Mouse (Mus musculus) frontal cortex, postnatal 36 days (tissue): ENCODE results near the gene Cacnb3.
A peak's percentile ranks its signal among the peaks of the same experiment; 100 is the strongest.
"Not testable (repeated sequence)": the region's sequence is repeated elsewhere in the genome, so short reads cannot be mapped to it uniquely, and the experiment has no call there.

ENCODE experiments used
- DNase-seq, 2 experiments: peaks; one replicate each; pipeline ENCODE4 v3.0.0; 2022; ENCODE audit warnings: low spot score in 2 of 2

The Cacnb3 gene

DNA sequence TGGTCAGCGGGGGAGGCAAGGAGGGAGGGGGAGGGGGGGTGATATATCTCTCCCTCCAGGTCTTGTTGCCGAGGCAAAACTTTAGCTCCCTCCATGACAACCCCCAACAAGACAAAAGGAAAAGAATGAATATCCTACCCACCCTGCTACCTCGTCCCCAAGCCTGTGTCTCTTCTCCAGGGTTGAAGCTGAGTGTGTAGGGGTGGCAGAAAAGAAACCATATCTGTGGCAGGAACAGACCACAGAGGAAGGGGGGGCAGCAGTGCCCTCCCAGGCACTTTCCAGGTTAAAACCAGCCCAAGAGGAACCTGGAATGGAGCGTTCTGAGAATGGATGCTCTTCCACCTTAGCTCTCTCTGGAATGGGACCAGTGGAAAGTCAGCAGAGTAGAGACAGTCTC lies at the start of gene Cacnb3:
Cacnb3 (plus strand) TSS at position 301 of the 400 bp plus-strand sequence.
- DNase-seq = no peak

DNA sequence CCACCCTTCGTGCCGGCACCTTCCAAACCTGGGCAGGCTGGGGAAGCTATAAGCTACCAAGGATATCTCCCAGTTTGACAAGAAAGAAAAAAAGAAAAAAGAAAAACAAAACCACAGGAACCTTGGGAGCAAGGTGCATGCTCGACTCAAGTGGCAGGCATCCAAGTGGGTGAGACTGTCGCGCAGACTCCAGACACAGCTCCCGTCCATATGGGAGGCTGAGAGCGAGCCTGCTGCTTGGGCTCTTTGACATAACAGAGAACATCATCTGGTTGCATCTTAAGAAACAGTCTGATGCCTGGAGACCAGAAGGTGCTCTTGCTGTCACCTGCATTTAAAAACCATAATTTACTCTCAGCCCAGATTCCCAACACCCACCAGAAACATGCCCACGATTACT lies 48.2 kb upstream of the Cacnb3 start:
- DNase-seq = peak in 1 of 2 experiments; percentile 22

DNA sequence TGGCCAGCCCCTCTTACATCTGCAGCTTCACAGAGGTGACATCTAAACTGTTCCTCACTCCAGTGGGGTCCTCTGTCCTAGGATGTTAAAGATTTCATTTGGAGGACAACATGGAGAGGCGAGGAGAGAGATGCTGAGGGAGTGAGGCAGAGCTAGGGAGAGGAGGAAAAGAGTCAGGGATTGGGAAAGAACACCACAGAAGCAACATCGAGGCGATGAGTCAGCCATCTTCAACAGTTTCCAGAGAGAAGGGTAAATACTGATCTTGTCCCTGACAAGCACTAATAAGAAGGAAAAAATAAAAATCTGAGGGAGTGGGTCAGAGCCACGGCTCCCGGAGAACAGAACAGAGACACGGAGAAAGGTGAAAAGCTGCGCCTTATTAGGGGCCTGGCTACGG lies 47.6 kb upstream of the Cacnb3 start:
- DNase-seq = no peak

DNA sequence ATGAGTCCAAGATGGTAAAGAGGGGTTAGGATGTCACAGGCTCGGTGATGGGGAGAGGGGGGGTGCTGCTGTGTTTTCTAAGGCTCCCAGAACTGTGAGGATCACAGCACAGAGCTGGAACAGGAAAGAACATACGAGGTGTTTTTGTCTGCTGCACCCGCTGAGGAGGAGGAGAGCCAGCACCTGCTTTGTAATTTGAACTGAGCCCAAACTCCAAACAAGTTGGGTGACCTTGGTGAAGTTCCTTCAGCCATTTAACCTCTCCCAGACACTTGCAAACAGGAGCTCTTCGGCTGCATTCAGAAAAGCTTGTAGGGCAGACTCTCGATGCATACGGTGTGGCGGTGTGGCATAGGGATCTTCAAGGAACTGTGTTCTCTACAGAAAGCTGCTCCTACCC lies 45.2 kb upstream of the Cacnb3 start:
- no peak for DNase-seq

DNA sequence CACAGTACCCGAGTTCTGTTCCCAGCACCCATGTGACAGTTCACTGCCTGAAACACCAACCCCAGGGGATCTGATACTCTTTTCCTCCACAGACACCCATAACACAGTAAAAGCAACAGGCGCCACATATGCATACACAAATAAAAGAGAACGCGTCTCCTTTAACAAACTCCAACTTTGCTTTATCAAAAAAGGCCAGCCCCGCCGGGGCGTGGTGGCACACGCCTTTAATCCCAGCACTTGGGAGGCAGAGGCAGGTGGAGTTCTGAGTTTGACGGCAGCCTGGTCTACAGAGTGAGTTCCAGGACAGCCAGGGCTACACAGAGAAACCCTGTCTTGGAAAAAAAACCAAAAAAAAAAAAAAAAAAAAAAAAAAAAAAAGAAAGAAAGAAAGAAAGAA lies 44.5 kb upstream of the Cacnb3 start:
- DNase-seq = not testable (repeated sequence)

DNA sequence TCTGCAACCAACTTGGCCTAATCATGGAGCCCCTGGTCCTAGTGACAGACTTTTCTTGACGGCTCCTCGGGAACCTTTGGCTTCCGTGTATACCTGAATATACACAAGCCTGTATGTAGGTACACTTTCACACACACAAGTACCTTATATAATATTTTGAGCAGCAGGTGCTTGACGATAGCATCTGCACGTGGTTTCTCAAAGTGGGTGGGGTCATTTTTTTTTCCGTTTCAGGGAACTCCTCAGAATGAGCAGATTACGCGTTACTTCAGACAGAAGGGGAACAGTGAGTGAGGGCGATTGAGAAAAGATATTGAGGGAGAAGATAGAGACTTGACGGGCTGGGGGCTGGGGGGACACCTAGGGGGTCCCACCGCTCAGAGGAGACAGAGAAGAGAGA lies 42.9 kb upstream of the Cacnb3 start:
- no peak for DNase-seq

DNA sequence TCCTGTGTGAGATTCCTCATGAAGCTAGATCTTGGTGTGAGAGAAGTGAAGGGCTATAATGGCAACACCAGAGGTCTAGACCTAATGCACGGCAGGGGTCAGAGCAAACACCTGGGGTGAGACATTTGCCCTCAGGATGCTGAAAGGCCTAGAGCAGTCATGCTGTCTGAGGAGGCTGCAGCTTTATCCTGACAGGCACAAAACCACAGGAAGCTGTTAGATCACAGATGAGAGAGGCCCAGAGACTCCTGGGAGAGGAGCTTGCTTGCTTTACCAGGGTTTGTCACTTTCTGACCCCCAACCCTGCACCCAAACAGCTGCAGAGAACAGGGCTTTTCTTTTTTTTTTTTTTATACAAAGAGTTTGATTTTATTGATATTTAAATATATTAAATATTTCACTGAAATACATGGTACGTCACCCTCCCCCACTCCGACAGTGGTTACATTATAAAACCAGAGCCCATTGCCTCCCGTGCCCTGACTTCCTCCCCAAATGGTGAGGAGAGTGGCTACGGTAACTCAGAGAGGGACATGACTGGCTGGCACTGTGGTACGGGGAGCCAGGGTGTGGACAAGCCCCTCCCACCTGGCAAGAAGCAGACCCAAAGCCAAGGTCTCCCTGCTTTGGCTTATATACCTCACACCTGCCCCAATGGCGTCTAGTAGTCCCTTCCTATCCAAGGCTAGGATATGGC lies 40.9 kb upstream of the Cacnb3 start:
- DNase-seq = no peak

DNA sequence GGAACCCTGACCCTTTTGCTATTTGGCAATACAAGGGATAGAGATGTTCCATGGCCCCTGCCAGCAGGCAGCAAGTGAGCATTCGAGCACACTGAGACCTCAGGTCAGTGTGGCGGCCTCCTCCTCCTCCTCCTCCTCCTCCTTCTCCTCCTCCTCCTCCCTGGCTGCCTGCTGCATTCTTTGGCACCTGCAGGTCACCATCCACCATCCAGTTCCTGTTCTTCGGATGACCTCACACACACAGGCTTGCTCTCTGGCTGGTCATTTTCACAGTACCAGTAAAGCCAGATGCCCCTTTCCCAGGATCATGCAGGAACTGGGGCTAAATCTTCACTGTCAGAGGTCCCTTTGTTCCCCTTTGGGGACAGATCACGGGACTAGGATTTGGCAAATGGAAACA lies 39.2 kb upstream of the Cacnb3 start:
- DNase-seq = no peak

DNA sequence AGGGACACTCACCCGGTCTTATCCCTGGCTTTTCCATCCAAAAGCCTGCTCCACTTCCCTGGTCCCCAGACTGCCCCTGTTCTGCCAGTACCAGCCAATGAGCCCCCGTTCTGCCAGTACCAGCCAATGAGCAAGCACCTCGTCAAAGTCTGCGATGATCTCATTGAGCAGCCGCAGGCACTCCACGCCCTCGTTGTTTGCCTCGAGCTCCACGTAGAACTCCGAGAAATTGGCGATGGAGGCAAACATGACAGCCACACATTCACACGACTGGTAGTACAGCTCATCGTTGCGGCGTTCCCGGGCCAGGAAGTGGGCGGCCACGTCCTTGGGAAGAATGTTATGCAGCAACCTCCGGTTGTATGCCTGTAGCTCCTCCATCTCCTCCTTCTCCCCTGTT lies 36.4 kb upstream of the Cacnb3 start:
- DNase-seq = peak; percentile 48 to 51

DNA sequence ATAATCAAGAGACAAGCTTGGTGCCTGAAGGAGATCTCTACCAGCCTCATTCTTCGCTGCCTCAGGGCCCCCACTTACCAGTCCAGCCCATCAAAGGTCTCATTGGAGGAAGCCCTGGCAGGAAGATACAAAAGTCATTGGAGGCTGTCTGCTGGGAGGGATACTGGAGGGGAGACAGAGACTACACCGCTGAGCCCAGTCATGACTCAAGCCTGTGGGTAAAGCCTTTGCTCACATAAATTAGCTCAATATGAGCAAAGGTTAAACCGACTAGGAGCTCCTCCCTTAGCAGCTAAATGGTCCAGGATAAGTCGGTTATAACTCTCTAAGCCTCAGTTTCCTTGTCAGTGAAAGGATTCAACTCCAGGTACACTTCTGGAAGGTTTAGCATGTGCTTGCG lies 35.6 kb upstream of the Cacnb3 start:
- DNase-seq = no peak

DNA sequence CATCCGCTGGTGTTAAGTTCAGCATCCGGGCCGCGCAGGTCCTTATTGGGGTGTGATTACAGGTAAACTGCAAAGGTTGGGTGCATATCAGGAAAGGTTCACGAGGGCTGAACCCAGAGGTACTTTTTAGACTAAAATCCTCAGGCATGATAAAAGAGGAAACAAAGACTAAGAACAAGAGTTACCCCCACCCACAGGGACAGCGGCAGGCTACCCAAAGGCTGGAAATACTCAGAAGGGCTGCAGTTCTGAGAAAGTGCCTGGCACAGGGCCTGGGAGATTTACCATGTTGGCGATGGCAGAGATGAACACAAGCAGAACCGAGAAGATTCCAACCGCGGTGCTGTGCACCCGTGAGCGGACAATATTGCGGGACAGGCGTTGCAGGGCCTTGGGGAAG lies 34.0 kb upstream of the Cacnb3 start:
- DNase-seq = no peak

DNA sequence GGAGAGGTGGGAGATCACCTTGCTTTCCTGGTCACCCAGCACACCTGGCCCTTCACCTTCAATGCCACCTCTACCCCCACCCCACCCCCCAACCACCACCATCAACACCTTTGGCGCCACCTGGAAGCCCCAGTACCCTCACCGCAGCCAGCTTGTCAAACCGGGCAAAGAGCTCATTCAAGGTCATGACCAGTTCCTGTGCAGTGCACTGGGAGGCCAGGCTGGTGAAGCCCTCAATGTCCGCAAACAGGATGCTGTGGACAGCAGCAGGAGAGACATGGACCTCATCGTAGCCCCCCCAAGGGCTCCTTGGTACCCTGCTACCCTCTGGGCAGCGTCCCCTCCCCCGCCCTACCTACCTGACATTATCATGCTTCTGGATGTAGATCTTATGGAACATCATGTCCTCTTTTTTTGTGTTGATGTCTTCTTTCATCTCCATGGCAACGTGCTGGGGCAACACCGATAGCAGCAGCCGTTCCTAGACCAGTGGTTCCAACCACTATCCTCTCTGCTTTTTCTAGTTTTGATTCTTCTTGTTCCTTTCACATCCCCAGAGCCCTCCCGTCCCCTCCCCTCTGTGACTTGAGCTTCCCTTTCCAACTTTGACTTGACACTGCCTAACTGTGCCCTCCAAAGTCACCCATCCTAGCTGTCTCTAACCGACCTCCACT lies 30.5 kb upstream of the Cacnb3 start:
- no peak for DNase-seq

DNA sequence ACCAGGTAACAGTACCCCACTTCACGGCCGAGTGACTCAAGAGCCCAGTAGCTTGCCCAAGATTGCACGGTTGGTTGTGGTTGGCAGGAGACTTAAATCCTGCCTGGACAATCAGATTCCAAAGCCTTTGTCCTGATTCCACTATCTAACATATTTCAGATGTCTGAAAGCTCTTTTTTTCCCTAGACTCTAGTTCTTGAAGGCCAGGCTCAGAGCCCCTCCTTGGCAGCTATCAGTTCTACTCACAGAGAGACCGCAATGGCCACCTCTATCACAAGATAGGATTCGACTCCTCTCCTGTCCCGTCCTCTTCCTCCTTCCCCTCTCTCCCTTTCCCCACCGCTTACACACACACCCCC lies 28.8 kb upstream of the Cacnb3 start:
- no peak for DNase-seq

DNA sequence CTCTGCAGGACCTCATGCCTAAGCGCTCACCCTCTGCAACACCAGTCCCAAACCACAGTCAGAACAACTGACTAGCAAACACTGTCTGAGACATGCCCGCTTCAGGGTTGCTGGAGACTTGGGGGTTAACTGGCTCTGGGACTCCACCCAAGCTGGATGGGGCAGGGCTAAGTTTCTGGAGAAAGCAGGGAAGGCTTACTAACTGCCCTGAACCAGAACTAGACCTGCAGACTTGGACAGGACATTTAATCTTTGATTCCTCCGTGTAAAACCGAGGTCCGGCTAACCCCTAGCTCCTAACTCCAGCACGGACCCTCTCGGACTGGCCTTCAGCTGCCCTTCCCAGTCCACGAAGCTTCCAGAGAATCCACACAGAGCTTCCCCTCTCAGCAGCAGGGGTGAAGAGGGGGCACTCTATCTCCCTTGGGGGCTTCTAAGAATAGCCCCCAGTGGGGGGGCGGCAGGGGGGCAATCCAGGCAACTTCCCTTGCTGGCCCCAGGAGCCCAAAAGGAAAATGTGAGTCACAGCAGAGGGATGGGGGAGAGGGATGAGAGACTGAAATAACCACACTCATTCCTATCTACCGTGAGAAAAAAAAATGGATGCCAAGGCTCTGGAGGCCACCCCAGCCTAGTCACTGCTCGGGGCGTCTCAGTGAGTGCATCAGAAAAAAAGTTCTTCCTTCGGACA lies 28.3 kb upstream of the Cacnb3 start:
- no peak for DNase-seq

DNA sequence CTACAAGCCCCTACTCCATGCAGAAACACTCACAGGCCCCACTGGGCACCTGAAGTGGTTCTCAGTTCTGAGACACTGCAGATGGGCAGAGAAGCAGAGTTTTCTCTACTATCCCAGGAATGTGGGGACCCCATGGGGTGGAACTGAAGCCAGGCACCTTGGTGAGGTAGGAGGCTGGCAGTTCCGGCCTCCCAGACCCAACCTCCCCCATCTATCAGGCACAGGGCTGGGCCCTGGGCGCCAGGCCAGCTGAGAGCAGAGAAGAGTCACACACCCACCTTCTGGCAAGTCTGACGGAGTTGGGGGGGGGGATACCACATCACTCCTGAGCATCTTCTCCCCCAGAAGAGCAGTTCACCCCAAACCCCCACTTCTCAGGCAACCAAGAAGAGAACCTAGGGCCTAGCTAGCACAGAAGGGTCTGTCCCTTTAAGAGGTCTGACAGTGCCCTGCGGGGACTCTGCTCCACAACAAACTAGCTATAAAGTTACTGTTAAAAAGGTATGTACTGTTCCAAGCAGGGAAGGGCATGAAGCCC lies 27.6 kb upstream of the Cacnb3 start:
- no peak for DNase-seq

DNA sequence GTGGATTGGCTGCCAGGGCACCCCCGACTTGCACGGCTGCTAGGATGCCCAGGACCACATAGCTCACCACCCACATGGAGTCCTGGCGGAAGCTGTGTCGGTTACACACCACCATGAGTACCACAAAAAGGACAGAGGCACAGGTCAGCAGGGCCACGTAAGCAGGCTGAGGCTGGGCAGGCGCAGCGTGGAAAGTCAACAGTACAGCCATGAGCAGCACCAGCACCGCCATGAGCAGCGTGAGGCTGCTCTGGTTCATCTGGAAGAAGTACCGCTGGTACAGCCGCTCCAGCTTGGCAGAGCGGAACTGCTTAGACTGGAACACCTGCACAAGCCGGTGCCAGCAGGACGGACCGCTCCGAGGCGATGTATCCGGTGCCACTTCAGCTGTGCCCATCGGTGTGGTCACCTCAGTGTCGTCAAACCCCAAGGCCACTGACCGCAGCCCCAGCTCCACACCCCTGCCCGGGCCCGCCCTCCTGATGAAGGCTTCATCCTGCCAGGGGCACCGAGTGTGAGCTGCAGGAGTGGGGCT lies 26.5 kb upstream of the Cacnb3 start:
- DNase-seq = no peak

DNA sequence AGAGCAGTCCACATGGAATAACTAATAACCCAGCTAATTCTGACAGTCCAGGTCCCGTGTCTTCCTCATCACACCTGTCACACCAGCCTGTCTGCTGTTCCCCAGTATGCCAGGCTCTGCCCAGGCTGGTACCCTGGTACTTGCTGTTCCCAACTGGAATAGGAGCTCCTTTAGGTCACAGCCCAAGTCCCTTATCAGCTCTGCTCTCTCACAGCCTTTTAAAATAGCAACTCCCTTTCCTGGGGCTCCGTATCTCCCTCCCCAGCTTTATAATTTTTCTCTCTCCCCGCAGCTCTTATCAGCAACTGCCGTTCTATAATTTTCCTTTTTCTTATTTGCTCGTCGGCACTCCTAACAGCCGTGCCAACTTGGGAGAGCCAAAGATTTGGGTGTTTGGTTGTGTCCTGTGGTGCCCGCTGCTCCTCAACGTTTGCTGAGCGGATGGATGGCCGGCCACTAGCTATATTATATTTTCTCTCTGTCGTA lies 24.5 kb upstream of the Cacnb3 start:
- DNase-seq = no peak

DNA sequence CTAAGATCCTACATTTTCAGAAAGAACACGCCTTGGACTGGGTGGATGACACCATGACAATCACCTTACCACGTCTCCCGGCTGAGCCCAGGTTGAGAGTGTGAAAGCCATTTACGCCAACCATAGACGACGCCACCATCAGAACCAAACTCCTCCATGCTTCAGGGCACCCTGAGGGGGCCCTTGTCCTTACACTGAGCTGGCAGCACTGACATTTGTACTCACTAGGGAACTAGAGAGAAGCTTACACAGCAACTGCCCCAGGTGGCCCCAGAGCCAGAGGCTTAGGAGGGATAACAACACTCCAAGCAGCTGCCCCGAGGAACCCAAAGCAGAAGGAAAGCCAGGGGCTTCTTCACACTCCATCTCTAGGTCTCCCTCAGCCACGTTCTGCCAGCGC lies 23.9 kb upstream of the Cacnb3 start:
- DNase-seq = no peak

DNA sequence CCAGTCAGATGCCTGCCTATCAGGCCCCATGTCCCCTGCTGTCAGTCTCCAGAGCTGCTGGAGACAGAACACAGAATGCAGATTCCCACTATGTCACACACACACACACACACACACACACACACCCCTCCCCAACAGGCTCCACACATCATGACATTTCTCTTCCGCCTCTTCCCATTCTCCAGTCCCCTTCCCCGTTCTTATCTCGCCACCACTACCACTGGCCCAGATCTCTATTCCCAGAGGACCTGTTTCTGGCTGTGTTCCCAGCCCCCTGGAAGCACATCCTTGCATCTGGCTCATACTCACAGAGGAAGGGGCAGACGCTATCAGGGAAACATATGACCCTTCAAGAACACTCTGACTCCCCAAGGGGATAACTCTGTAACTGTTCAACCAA lies 23.1 kb upstream of the Cacnb3 start:
- no peak for DNase-seq

DNA sequence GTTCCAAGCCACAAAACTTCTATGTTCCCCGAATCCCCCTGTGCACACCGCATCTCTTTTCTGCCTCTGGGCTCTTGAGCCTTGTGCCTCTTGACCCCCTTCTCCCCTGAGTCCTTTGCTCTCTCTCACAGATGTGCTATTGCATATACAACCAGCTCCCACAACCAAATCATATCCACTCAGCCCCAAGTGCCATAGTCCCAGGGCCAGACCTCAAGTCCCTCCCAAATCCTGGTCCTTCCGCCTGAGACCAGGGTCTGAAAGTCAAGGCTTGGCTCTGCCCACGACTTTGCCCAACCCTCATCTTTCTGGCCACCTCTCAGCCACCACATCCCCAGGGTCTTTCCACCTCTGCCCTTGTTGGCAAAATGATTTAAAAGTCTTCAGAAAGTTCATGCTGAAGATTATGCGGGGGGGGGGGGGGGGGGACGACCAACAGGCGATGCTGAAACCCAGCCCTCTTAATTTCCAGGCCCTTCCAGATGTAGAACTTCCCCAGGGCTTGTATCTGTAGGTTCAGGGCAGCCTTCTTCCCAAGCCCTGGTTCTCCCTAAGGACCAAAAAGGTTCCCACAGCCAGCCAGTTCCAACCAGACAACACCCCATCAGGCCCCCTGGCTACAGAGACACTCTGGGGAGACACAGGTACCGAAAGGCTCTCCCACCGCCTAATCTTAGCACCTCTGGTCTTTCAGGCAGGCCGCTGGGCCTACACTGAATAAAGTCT lies 22.4 kb upstream of the Cacnb3 start:
- no peak for DNase-seq

DNA sequence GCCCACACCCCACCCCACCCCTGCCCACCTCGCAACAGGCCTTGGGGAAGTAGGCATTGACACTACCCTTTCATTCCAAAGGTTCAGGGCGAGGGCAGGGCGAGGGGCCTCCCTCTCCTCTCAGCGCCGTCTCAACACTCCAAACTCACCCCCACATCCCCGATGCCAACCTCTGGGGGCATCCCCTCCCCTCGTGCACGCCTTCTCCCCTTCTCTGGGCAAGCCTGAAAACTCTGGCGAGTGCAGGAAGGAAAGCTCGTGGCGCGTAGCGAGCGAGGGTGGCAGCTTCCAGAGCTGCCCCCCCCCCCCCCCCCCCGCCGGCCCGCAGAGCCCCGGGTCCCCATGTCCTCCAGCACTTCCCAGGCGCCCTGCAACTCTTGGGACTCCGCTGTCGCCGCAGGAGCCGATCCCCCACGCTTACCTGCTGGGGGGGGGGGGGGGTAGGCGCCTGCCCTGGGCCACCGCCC lies 21.8 kb upstream of the Cacnb3 start:
- no peak for DNase-seq
